Mouse (Mus musculus) kidney, adult 11 months (tissue): Measurements from ENCODE around the gene Heatr5a.

Experiments used
- DNase-seq: peaks from one replicate; pipeline ENCODE4 v3.0.0; 2022

Gene Heatr5a

GRCm38 (mm10) chr12:51970352-51971069 is 610 bp downstream of the Heatr5a start:
- no peak for DNase-seq

GRCm38 (mm10) chr12:51969876-51970275 is 1.2 kb downstream of the Heatr5a start:
- no peak for DNase-seq

GRCm38 (mm10) chr12:51969092-51969491 is 2.0 kb downstream of the Heatr5a start:
- DNase-seq: no peak

GRCm38 (mm10) chr12:51967915-51968595 is 3.1 kb downstream of the Heatr5a start:
- no peak for DNase-seq

GRCm38 (mm10) chr12:51957626-51958025 is 13.5 kb downstream of the Heatr5a start:
- DNase-seq: no peak

- DNase-seq: no peak
Measured at GRCm38 (mm10) chr12:51952309-51952708, 18.8 kb downstream of the Heatr5a start.

- no peak for DNase-seq
Measured at GRCm38 (mm10) chr12:51947498-51947945, 23.6 kb downstream of the Heatr5a start.

GRCm38 (mm10) chr12:51945331-51945730 is 25.8 kb downstream of the Heatr5a start:
- no peak for DNase-seq

- DNase-seq: no peak
Measured at GRCm38 (mm10) chr12:51939848-51940247, 31.3 kb downstream of the Heatr5a start.

- DNase-seq: no peak
Measured at GRCm38 (mm10) chr12:51937938-51938337, 33.2 kb downstream of the Heatr5a start.

GRCm38 (mm10) chr12:51929630-51930029 is 41.5 kb downstream of the Heatr5a start:
- no peak for DNase-seq

GRCm38 (mm10) chr12:51917191-51917590 is 53.9 kb downstream of the Heatr5a start:
- DNase-seq: no peak

- no peak for DNase-seq
Measured at GRCm38 (mm10) chr12:51914903-51915670, 56.0 kb downstream of the Heatr5a start.

- DNase-seq: no peak
Measured at GRCm38 (mm10) chr12:51909202-51909601, 61.9 kb downstream of the Heatr5a start.

- no peak for DNase-seq
Measured at GRCm38 (mm10) chr12:51907543-51907942, 63.6 kb downstream of the Heatr5a start.

GRCm38 (mm10) chr12:51900551-51900950 is 70.6 kb downstream of the Heatr5a start:
- DNase-seq: no peak

- DNase-seq: no peak
Measured at GRCm38 (mm10) chr12:51896901-51897300, 74.2 kb downstream of the Heatr5a start.

- no peak for DNase-seq
Measured at GRCm38 (mm10) chr12:51888609-51889008, 82.5 kb downstream of the Heatr5a start.

GRCm38 (mm10) chr12:51887301-51888290 is 83.5 kb downstream of the Heatr5a start:
- DNase-seq: no peak

GRCm38 (mm10) chr12:51886369-51886768 is 84.8 kb downstream of the Heatr5a start:
- no peak for DNase-seq

- DNase-seq: no peak
Measured at GRCm38 (mm10) chr12:51884801-51885200, 86.3 kb downstream of the Heatr5a start.

- no peak for DNase-seq
Measured at GRCm38 (mm10) chr12:51883297-51883805, 87.8 kb downstream of the Heatr5a start.
